Mouse (Mus musculus): Measurements from ENCODE around the gene Slc25a13. TPM values are rescaled to one million over a fixed set of nuclear protein-coding genes. Genes with fewer than 3 reads are reported as not detected.
A peak's percentile ranks its signal among the peaks of the same experiment; 100 is the strongest.

The Slc25a13 gene
- polyA plus RNA-seq, 1 experiment from 2014 or later: 11.8 TPM

GRCm38 (mm10) chr6:6222721-6223120 lies 5.7 kb upstream of the Slc25a13 start:
- Histone ChIP-seq H3K27ac (ENCODE audit: low read depth, low read length) (no peak overlapping the region), H3K4me1 (ENCODE audit: control insufficient read depth, insufficient read depth, low read length) (no peaks in the 10 kb centered on the region), H3K9me3 (replicated peaks; ENCODE audit: control insufficient read depth, low read length) (no peaks in the 10 kb centered on the region), H3K4me3 (ENCODE audit: low read depth, low read length) (no peak overlapping the region), H3K4me2 (ENCODE audit: low read length) (no peak overlapping the region), H3K36me3 (ENCODE audit: control insufficient read depth, insufficient read depth, low read length) (no peaks in the 10 kb centered on the region), H3K27me3 (replicated peaks; ENCODE audit: control insufficient read depth, insufficient read depth, low read length) (no peaks in the 10 kb centered on the region), H3K9ac (ENCODE audit: low read length) (no peak overlapping the region)
- DNase-seq (ENCODE audit: low spot score): no peak
- 83% methylated on average over 7 of the region's 7 CpGs for WGBS
- ATAC-seq: no peak

- H3K4me3 ChIP-seq (ENCODE audit: low read depth, low read length): no peak overlapping the region
- H3K9ac ChIP-seq (ENCODE audit: low read length): no peak overlapping the region
- H3K27ac ChIP-seq (ENCODE audit: low read depth, low read length): no peak overlapping the region
- DNase-seq (ENCODE audit: low spot score): no peak
- no peaks in the 10 kb centered on the region for H3K27me3 ChIP-seq (replicated peaks; ENCODE audit: control insufficient read depth, insufficient read depth, low read length)
- peaks cover 9% of the 10 kb centered on the region; the same call in 1 of the 2 replicates for H3K4me1 ChIP-seq (ENCODE audit: control insufficient read depth, insufficient read depth, low read length)
- H3K36me3 ChIP-seq (ENCODE audit: control insufficient read depth, insufficient read depth, low read length): no peaks in the 10 kb centered on the region
- 92% methylated on average over 3 of the region's 3 CpGs for WGBS
- no peak overlapping the region for H3K4me2 ChIP-seq (ENCODE audit: low read length)
- ATAC-seq: no peak
- no peaks in the 10 kb centered on the region for H3K9me3 ChIP-seq (replicated peaks; ENCODE audit: control insufficient read depth, low read length)
Measured at GRCm38 (mm10) chr6:6220574-6220973, 3.6 kb upstream of the Slc25a13 start.

GRCm38 (mm10) chr6:6219661-6220370 lies 2.8 kb upstream of the Slc25a13 start:
- Histone ChIP-seq H3K27me3 (replicated peaks; ENCODE audit: control insufficient read depth, insufficient read depth, low read length) (no peaks in the 10 kb centered on the region), H3K36me3 (ENCODE audit: control insufficient read depth, insufficient read depth, low read length) (no peaks in the 10 kb centered on the region), H3K4me1 (ENCODE audit: control insufficient read depth, insufficient read depth, low read length) (peaks cover 9% of the 10 kb centered on the region; the same call in 1 of the 2 replicates), H3K9ac (ENCODE audit: low read length) (no peak overlapping the region), H3K4me2 (ENCODE audit: low read length) (no peak overlapping the region), H3K4me3 (ENCODE audit: low read depth, low read length) (no peak overlapping the region), H3K27ac (ENCODE audit: low read depth, low read length) (no peak overlapping the region), H3K9me3 (replicated peaks; ENCODE audit: control insufficient read depth, low read length) (no peaks in the 10 kb centered on the region)
- ATAC-seq (no peak), DNase-seq (ENCODE audit: low spot score) (no peak)
- WGBS: 79% methylated on average over 12 of the region's 12 CpGs

GRCm38 (mm10) chr6:6217286-6217625 lies 283 bp upstream of the Slc25a13 start:
- ATAC-seq (no peak; the same call in 1 of the 2 replicates), DNase-seq (ENCODE audit: low spot score) (no peak)

DNA sequence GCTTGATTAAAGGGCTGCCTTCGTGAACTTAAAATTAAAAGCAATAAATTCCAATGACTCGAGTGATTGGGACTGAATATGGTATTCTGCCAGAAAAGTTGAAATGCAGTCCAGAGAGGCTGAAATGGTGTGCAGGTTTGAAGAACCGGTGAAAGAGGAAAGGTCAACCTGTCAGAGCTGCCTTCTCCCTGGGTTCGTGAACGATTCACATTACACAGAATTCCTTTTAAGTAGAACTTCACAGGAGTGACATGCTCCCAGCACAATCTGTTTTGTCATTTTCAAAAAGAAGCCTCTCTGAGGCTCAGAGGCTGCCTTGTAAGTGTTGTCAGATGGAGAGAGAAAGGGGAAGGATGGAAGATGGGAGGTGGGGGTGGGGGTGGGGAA lies 860 bp downstream of the Slc25a13 start:
- Histone ChIP-seq H3K4me2 (ENCODE audit: low read length) (peak overlapping the region; percentile 93), H3K9me3 (replicated peaks; ENCODE audit: control insufficient read depth, low read length) (no peaks in the 10 kb centered on the region), H3K36me3 (ENCODE audit: control insufficient read depth, insufficient read depth, low read length) (no peaks in the 10 kb centered on the region), H3K27me3 (replicated peaks; ENCODE audit: control insufficient read depth, insufficient read depth, low read length) (no peaks in the 10 kb centered on the region), H3K27ac (ENCODE audit: low read depth, low read length) (no peak overlapping the region), H3K4me1 (ENCODE audit: control insufficient read depth, insufficient read depth, low read length) (peaks cover 9% of the 10 kb centered on the region; the same call in 1 of the 2 replicates), H3K9ac (ENCODE audit: low read length) (peak overlapping the region; percentile 78; the same call in 1 of the 2 replicates), H3K4me3 (ENCODE audit: low read depth, low read length) (peak overlapping the region; percentile 55)
- 37% methylated on average over 5 of the region's 5 CpGs for WGBS
- peak; percentile 10 for DNase-seq (ENCODE audit: low spot score)
- peak; percentile 45; the same call in 1 of the 2 replicates for ATAC-seq

More at GRCm38 (mm10) chr6:6217286-6217625, 283 bp upstream of the Slc25a13 start:
- Histone ChIP-seq H3K4me1 (ENCODE audit: control insufficient read depth, insufficient read depth, low read length) (peaks cover 9% of the 10 kb centered on the region; the same call in 1 of the 2 replicates), H3K27me3 (replicated peaks; ENCODE audit: control insufficient read depth, insufficient read depth, low read length) (no peaks in the 10 kb centered on the region), H3K4me3 (ENCODE audit: low read depth, low read length) (peak overlapping the region; percentile 55), H3K27ac (ENCODE audit: low read depth, low read length) (no peak overlapping the region), H3K36me3 (ENCODE audit: control insufficient read depth, insufficient read depth, low read length) (no peaks in the 10 kb centered on the region), H3K4me2 (ENCODE audit: low read length) (peak overlapping the region; percentile 93), H3K9ac (ENCODE audit: low read length) (peak overlapping the region; percentile 78), H3K9me3 (replicated peaks; ENCODE audit: control insufficient read depth, low read length) (no peaks in the 10 kb centered on the region)
- WGBS: 5% methylated on average over 5 of the region's 5 CpGs

DNA sequence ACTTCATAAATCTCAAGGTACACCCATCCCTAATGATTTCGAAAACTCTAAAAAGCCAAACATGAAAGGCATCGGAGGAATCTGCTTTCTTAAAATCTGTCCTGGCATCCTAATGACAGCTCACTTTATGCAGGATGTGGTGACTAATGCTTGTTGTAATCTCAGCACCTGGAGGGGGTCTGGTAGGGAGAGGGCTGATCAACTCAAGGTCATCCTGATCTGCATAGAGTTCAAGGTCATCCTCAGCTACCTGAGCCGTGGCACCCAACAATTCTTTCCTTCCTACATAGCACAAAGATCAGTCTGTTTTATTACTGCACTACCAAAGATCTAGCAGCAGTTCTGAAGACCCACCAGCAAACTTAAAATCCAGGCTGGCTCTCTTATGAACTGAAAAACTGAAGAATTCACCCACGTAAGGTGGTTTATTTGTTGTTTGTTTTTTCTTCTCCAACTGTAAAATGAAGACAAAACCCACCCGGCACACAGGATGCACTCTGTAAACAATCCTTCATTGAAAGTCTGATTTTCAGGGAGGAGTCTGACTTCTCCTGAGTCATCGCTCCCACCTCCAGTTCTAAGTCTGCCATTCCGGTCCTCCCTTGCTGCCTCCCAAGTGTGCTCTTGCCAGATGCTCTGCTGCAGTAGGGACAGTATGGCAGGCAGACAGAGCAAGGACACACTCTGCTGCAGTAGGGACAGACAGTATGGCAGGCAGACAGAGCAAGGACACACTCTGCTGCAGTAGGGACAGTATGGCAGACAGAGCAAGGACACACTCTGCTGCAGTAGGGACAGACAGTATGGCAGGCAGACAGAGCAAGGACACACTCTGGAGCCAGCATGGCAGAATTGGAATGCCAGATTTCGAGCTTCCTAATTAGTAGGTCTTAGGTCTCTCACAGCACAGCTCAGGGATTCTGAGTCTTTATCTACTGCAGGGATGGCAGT lies 4.3 kb downstream of the Slc25a13 start:
- H3K9me3 ChIP-seq (replicated peaks; ENCODE audit: control insufficient read depth, low read length): no peaks in the 10 kb centered on the region
- no peak for ATAC-seq
- no peak overlapping the region for H3K27ac ChIP-seq (ENCODE audit: low read depth, low read length)
- H3K27me3 ChIP-seq (replicated peaks; ENCODE audit: control insufficient read depth, insufficient read depth, low read length): no peaks in the 10 kb centered on the region
- no peaks in the 10 kb centered on the region for H3K36me3 ChIP-seq (ENCODE audit: control insufficient read depth, insufficient read depth, low read length)
- H3K4me2 ChIP-seq (ENCODE audit: low read length): no peak overlapping the region
- no peak overlapping the region for H3K4me3 ChIP-seq (ENCODE audit: low read depth, low read length)
- 86% methylated on average over 8 of the region's 8 CpGs for WGBS
- DNase-seq (ENCODE audit: low spot score): no peak
- H3K9ac ChIP-seq (ENCODE audit: low read length): no peak overlapping the region
- peaks cover 9% of the 10 kb centered on the region; the same call in 1 of the 2 replicates for H3K4me1 ChIP-seq (ENCODE audit: control insufficient read depth, insufficient read depth, low read length)

DNA sequence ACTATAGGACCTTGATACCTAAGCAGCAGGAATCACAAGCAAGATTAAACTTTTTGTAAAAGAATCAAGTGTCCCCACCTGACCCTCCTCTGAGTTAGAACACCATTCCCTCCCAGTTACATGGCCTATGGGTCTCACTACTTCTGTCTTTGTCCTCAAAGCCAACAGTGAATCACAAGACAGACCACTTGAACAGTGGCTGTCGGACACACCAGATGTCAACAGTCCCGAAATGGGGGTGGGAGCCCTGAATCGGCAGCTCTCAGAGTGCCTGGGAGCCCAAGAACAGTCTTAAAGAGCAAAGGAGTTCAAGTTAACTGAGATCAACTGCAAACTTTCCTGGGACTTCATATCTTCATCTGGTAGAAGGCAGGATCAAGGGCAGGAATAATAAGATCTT lies 5.0 kb downstream of the Slc25a13 start:
- no peak overlapping the region for H3K4me2 ChIP-seq (ENCODE audit: low read length)
- WGBS: 90% methylated on average over 3 of the region's 3 CpGs
- no peaks in the 10 kb centered on the region for H3K36me3 ChIP-seq (ENCODE audit: control insufficient read depth, insufficient read depth, low read length)
- H3K27ac ChIP-seq (ENCODE audit: low read depth, low read length): no peak overlapping the region
- H3K27me3 ChIP-seq (replicated peaks; ENCODE audit: control insufficient read depth, insufficient read depth, low read length): no peaks in the 10 kb centered on the region
- no peak for DNase-seq (ENCODE audit: low spot score)
- peaks cover 6% of the 10 kb centered on the region; the same call in 1 of the 2 replicates for H3K4me1 ChIP-seq (ENCODE audit: control insufficient read depth, insufficient read depth, low read length)
- no peak overlapping the region for H3K9ac ChIP-seq (ENCODE audit: low read length)
- ATAC-seq: no peak
- H3K4me3 ChIP-seq (ENCODE audit: low read depth, low read length): no peak overlapping the region
- no peaks in the 10 kb centered on the region for H3K9me3 ChIP-seq (replicated peaks; ENCODE audit: control insufficient read depth, low read length)

GRCm38 (mm10) chr6:6210637-6211036 lies 6.3 kb downstream of the Slc25a13 start:
- WGBS: 97% methylated on average over 7 of the region's 7 CpGs
- no peak for ATAC-seq

More at GRCm38 (mm10) chr6:6210637-6211036, 6.3 kb downstream of the Slc25a13 start:
- H3K36me3 ChIP-seq (ENCODE audit: control insufficient read depth, insufficient read depth, low read length): no peaks in the 10 kb centered on the region
- H3K27me3 ChIP-seq (replicated peaks; ENCODE audit: control insufficient read depth, insufficient read depth, low read length): no peaks in the 10 kb centered on the region
- no peak for DNase-seq (ENCODE audit: low spot score)
- H3K27ac ChIP-seq (ENCODE audit: low read depth, low read length): no peak overlapping the region
- H3K9ac ChIP-seq (ENCODE audit: low read length): no peak overlapping the region
- H3K4me2 ChIP-seq (ENCODE audit: low read length): no peak overlapping the region
- no peaks in the 10 kb centered on the region for H3K4me1 ChIP-seq (ENCODE audit: control insufficient read depth, insufficient read depth, low read length)
- H3K4me3 ChIP-seq (ENCODE audit: low read depth, low read length): no peak overlapping the region
- H3K9me3 ChIP-seq (replicated peaks; ENCODE audit: control insufficient read depth, low read length): no peaks in the 10 kb centered on the region
